Comparison of ENCODE assay signal across 9 mouse cellular contexts in genomic region chr3:95732744-95733521, GRCm38 (mm10). TPM values are rescaled to one million over a fixed set of nuclear protein-coding genes. Genes with fewer than 3 reads are reported as not detected.
DNase-seq lines count a peak whose midpoint lies in the region; ATAC-seq lines count a peak whose summit lies in the region.
"Had no signal": no experiment of that assay in that cellular context is flagged by ENCODE, and none has a peak within 500 bp of the region (broad histone marks: within the 10 kb centered on the region; RNA-seq: fewer than 3 reads in every experiment).

No protein-coding gene starts in this region.

- ATAC-seq in liver, embryonic 11.5 days (replicated peaks; ENCODE audit: low FRiP score) = 0 out of 2 replicates have a peak, but pooled peaks have one; percentile 37
- no peak for ATAC-seq in stomach, embryonic 14.5 days (ENCODE audit: insufficient number of reproducible peaks, insufficient read depth, low FRiP score, low read depth)
- ATAC-seq in midbrain, embryonic 16.5 days = no peak
- ATAC-seq in neural tube, embryonic 15.5 days (ENCODE audit: low FRiP score) = no peak

- no peak overlapping the region for H3K4me3 ChIP-seq in liver, embryonic 11.5 days (ENCODE audit: low read depth, low read length)
- H3K4me3 ChIP-seq in stomach, embryonic 14.5 days (ENCODE audit: low read depth, low read length) = no peak overlapping the region
- no peak overlapping the region for H3K4me3 ChIP-seq in midbrain, embryonic 16.5 days (ENCODE audit: low read depth, low read length)
- no peak overlapping the region for H3K4me3 ChIP-seq in neural tube, embryonic 15.5 days (replicated peaks)

- H3K9ac ChIP-seq in liver, embryonic 11.5 days (ENCODE audit: low read depth, low read length) = no peak overlapping the region
- 0 out of 2 replicates have a peak overlapping the region, but pooled peaks have one; percentile 10 for H3K9ac ChIP-seq in stomach, embryonic 14.5 days (replicated peaks; ENCODE audit: low read depth, low read length)
- no peak overlapping the region for H3K9ac ChIP-seq in midbrain, embryonic 16.5 days (ENCODE audit: low read depth, low read length)
- no peak overlapping the region for H3K9ac ChIP-seq in neural tube, embryonic 15.5 days (replicated peaks)

- no peaks in the 10 kb centered on the region for H3K27me3 ChIP-seq in liver, embryonic 11.5 days (replicated peaks; ENCODE audit: control insufficient read depth, insufficient read depth, low read length)
- H3K27me3 ChIP-seq in stomach, embryonic 14.5 days (ENCODE audit: control insufficient read depth, insufficient read depth, low read length) = no peaks in the 10 kb centered on the region
- no peaks in the 10 kb centered on the region for H3K27me3 ChIP-seq in midbrain, embryonic 16.5 days (ENCODE audit: control insufficient read depth, insufficient read depth, low read depth, low read length)
- H3K27me3 ChIP-seq in neural tube, embryonic 15.5 days (replicated peaks) = no peaks in the 10 kb centered on the region

- no peak overlapping the region for H3K4me2 ChIP-seq in liver, embryonic 11.5 days
- H3K4me2 ChIP-seq in stomach, embryonic 14.5 days (replicated peaks; ENCODE audit: low read depth, low read length) = no peak overlapping the region
- H3K4me2 ChIP-seq in midbrain, embryonic 16.5 days (ENCODE audit: low read length) = no peak overlapping the region
- no peak overlapping the region for H3K4me2 ChIP-seq in neural tube, embryonic 15.5 days

- 73% methylated on average over 11 of the region's 11 CpGs for WGBS in liver, embryonic 11.5 days
- WGBS in stomach, embryonic 14.5 days = 80% methylated on average over 11 of the region's 11 CpGs
- WGBS in midbrain, embryonic 16.5 days = 81% methylated on average over 11 of the region's 11 CpGs
- 89% methylated on average over 11 of the region's 11 CpGs for WGBS in neural tube, embryonic 15.5 days

- peak; percentile 48 for DNase-seq in ovary, postnatal 36 days (ENCODE audit: low spot score)
- DNase-seq in ovary, postnatal 14 days (ENCODE audit: low spot score) = no peak
- peak; percentile 60 for DNase-seq in heart, adult 8-10 months (ENCODE audit: low spot score)
- DNase-seq in liver, embryonic 11.5 days (ENCODE audit: low spot score) = no peak
- DNase-seq in gastrocnemius, postnatal 10 days = no peak

- peaks cover 11% of the 10 kb centered on the region for H3K36me3 ChIP-seq in liver, embryonic 11.5 days (ENCODE audit: control insufficient read depth, insufficient read depth, low read length)
- H3K36me3 ChIP-seq in stomach, embryonic 14.5 days (ENCODE audit: control insufficient read depth, insufficient read depth, low read length) = 0 out of 2 replicates have a peak, but pooled peaks cover 2% of the 10 kb centered on the region
- H3K36me3 ChIP-seq in midbrain, embryonic 16.5 days (ENCODE audit: control insufficient read depth, insufficient read depth, low read length) = peaks cover 3% of the 10 kb centered on the region; the same call in 1 of the 2 replicates
- peaks cover 17% of the 10 kb centered on the region for H3K36me3 ChIP-seq in neural tube, embryonic 15.5 days

- no peak overlapping the region for H3K27ac ChIP-seq in liver, embryonic 11.5 days (ENCODE audit: low read depth, low read length)
- no peak overlapping the region for H3K27ac ChIP-seq in stomach, embryonic 14.5 days (ENCODE audit: low read length)
- no peak overlapping the region for H3K27ac ChIP-seq in midbrain, embryonic 16.5 days (ENCODE audit: low read length)
- no peak overlapping the region for H3K27ac ChIP-seq in neural tube, embryonic 15.5 days (replicated peaks)
- H3K27ac ChIP-seq: macrophage had no signal

- no peaks in the 10 kb centered on the region for H3K9me3 ChIP-seq in liver, embryonic 11.5 days (ENCODE audit: control insufficient read depth, low read length)
- H3K9me3 ChIP-seq in stomach, embryonic 14.5 days (ENCODE audit: control insufficient read depth, low read depth, low read length) = no peaks in the 10 kb centered on the region
- H3K9me3 ChIP-seq in midbrain, embryonic 16.5 days (replicated peaks; ENCODE audit: control insufficient read depth, low read length, poor library complexity, severe bottlenecking) = no peaks in the 10 kb centered on the region
- H3K9me3 ChIP-seq in neural tube, embryonic 15.5 days (replicated peaks) = no peaks in the 10 kb centered on the region

- H3K4me1 ChIP-seq in liver, embryonic 11.5 days (replicated peaks; ENCODE audit: control insufficient read depth, insufficient read depth, low read length) = peaks cover 32% of the 10 kb centered on the region
- 0 out of 2 replicates have a peak, but pooled peaks cover 8% of the 10 kb centered on the region for H3K4me1 ChIP-seq in stomach, embryonic 14.5 days (ENCODE audit: control insufficient read depth, insufficient read depth, low read length)
- no peaks in the 10 kb centered on the region for H3K4me1 ChIP-seq in midbrain, embryonic 16.5 days (ENCODE audit: control insufficient read depth, insufficient read depth, low read length)
- H3K4me1 ChIP-seq in neural tube, embryonic 15.5 days = no peaks in the 10 kb centered on the region

RNA-seq across cellular contexts. Expression of gene Ecm1, which starts 6.4 kb away (rescaled TPM):
- 10 to 100 TPM; 36.6 to 76.5 (median 42.3) TPM for total RNA-seq in heart, adult 8-10 months (2022)
- polyA plus RNA-seq in liver, embryonic 11.5 days (2014; fragmentation: Nextera tagmentation; extraction: Ambion mirVana) = 30.4 and 31.7 TPM in 2 replicates
- polyA plus RNA-seq in stomach, embryonic 14.5 days (2014; fragmentation: Nextera tagmentation; extraction: Ambion mirVana) = 27.0 and 35.8 TPM in 2 replicates
- total RNA-seq in gastrocnemius, postnatal 10 days (2021) = 10 to 100 TPM; 19.7 to 29.7 TPM
- polyA plus RNA-seq in midbrain, embryonic 16.5 days (2015; fragmentation: Nextera tagmentation; extraction: Ambion mirVana) = 10.0 and 11.5 TPM in 2 replicates
- polyA plus RNA-seq in neural tube, embryonic 15.5 days (2015; fragmentation: Nextera tagmentation; extraction: Ambion mirVana) = 11.6 and 11.8 TPM in 2 replicates

RNA-seq across cellular contexts. Expression of gene Tars2, which starts 27.1 kb away (rescaled TPM):
- total RNA-seq in heart, adult 8-10 months (2022) = 10 to 100 TPM; 48.1 to 51.8 (median 49.0) TPM
- 97.9 and 102 TPM in 2 replicates for polyA plus RNA-seq in liver, embryonic 11.5 days (2014; fragmentation: Nextera tagmentation; extraction: Ambion mirVana)
- 46.8 and 47.5 TPM in 2 replicates for polyA plus RNA-seq in stomach, embryonic 14.5 days (2014; fragmentation: Nextera tagmentation; extraction: Ambion mirVana)
- 10 to 100 TPM; 27.7 to 29.4 TPM for total RNA-seq in gastrocnemius, postnatal 10 days (2021)
- 46.2 and 54.1 TPM in 2 replicates for polyA plus RNA-seq in midbrain, embryonic 16.5 days (2015; fragmentation: Nextera tagmentation; extraction: Ambion mirVana)
- 49.4 and 52.7 TPM in 2 replicates for polyA plus RNA-seq in neural tube, embryonic 15.5 days (2015; fragmentation: Nextera tagmentation; extraction: Ambion mirVana)

RNA-seq across cellular contexts. Expression of gene Adamtsl4, which starts 45.2 kb away (rescaled TPM):
- total RNA-seq in heart, adult 8-10 months (2022) = 10 to 100 TPM; 35.5 to 60.3 (median 45.4) TPM
- 0.38 and 1.2 TPM in 2 replicates for polyA plus RNA-seq in liver, embryonic 11.5 days (2014; fragmentation: Nextera tagmentation; extraction: Ambion mirVana)
- 3.1 and 5.3 TPM in 2 replicates for polyA plus RNA-seq in stomach, embryonic 14.5 days (2014; fragmentation: Nextera tagmentation; extraction: Ambion mirVana)
- 10 to 100 TPM; 23.9 to 26.3 TPM for total RNA-seq in gastrocnemius, postnatal 10 days (2021)
- 0.80 and 1.0 TPM in 2 replicates for polyA plus RNA-seq in midbrain, embryonic 16.5 days (2015; fragmentation: Nextera tagmentation; extraction: Ambion mirVana)
- polyA plus RNA-seq in neural tube, embryonic 15.5 days (2015; fragmentation: Nextera tagmentation; extraction: Ambion mirVana) = 1.3 and 1.6 TPM in 2 replicates

Comparison
In these comparisons a context has a peak if more than half of its experiments do, and no peak if none do; other contexts are left out.
1. DNase-seq: peak in ovary, postnatal 36 days (single experiment) and heart, adult 8-10 months (single experiment); none in ovary, postnatal 14 days (single experiment), liver, embryonic 11.5 days (single experiment) and gastrocnemius, postnatal 10 days (single experiment).